Mouse (Mus musculus): Measurements from ENCODE around the gene Zfp770. TPM values are rescaled to one million over a fixed set of nuclear protein-coding genes. Genes with fewer than 3 reads are reported as not detected.
A peak's percentile ranks its signal among the peaks of the same experiment; 100 is the strongest.
"Not testable (repeated sequence)": the region's sequence is repeated elsewhere in the genome, so short reads cannot be mapped to it uniquely, and the experiment has no call there.

The Zfp770 gene
- 4.5 and 9.3 TPM in 2 replicates for total RNA-seq (2017)

DNA sequence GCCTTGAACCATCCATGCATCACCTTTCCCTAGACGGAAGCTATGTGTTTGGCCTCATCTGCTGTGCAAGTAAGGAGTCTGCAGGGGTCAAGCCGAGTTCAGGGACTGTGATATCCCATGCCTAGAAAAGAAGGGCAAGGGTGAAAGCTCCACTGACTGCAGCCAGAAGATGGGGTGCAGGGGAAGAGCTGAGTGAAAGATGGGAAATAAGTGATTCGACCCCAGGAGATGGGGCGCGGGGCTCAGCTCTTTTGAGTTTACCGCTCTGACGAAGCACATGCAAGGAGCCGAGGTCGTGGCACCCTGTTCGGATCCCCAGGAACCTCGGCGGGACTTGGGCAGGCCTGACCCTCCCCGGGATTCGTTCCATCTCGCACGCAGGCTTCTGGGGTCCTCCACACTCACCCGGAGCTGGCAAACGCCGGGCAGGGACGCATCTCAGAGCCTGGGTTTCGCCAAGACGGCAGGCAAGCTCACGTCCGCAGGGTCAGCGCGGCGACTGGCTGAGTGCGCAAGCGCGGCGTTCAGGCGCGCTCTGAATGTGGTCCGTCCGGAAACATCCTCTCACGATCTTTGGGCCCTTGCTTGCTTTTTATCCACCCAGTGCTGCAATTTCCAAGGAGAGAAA lies at the start of gene Zfp770:
TSS of gene Zfp770 (minus strand) at position 538 of the 628 bp plus-strand sequence.
- peak; percentile 87 to 94 for ATAC-seq (replicated peaks in 1 of 2; ENCODE audit: insufficient read depth in 1 of 2, low FRiP score in 2 of 2, low TSS enrichment in 1 of 2, low read depth in 1 of 2, poor library complexity in 2 of 2, severe bottlenecking in 2 of 2)

GRCm38 (mm10) chr2:114249440-114249839 lies 48.2 kb upstream of the Zfp770 start:
- ATAC-seq (replicated peaks in 1 of 2; ENCODE audit: insufficient read depth in 1 of 2, low FRiP score in 2 of 2, low TSS enrichment in 1 of 2, low read depth in 1 of 2, poor library complexity in 2 of 2, severe bottlenecking in 2 of 2), result no peak

GRCm38 (mm10) chr2:114237639-114238038 lies 36.4 kb upstream of the Zfp770 start:
- ATAC-seq (replicated peaks in 1 of 2; ENCODE audit: insufficient read depth in 1 of 2, low FRiP score in 2 of 2, low TSS enrichment in 1 of 2, low read depth in 1 of 2, poor library complexity in 2 of 2, severe bottlenecking in 2 of 2), result no peak

GRCm38 (mm10) chr2:114236566-114236965 lies 35.3 kb upstream of the Zfp770 start:
- no peak for ATAC-seq (replicated peaks in 1 of 2; ENCODE audit: insufficient read depth in 1 of 2, low FRiP score in 2 of 2, low TSS enrichment in 1 of 2, low read depth in 1 of 2, poor library complexity in 2 of 2, severe bottlenecking in 2 of 2)

- ATAC-seq (replicated peaks in 1 of 2; ENCODE audit: insufficient read depth in 1 of 2, low FRiP score in 2 of 2, low TSS enrichment in 1 of 2, low read depth in 1 of 2, poor library complexity in 2 of 2, severe bottlenecking in 2 of 2), result no peak
Measured at GRCm38 (mm10) chr2:114235584-114235983, 34.3 kb upstream of the Zfp770 start.

DNA sequence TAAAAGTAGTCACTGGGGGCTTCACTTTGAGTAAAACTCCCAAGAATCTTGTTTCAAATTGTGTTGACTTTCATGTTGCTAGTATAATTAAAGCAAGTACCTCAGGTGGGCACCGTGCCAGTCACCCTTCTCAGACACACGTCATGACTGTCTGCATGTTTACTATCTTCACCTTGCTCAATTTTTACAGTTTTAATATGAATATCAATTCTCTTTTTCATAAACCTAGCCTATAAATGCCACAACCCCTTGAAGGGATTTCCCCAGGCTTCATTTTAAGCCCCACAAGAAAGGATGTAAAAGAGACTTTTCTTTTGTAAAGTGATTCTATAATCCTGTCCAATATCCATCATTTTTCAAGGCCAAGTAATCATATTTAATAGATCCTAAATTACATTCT lies 30.0 kb upstream of the Zfp770 start:
- no peak for ATAC-seq (replicated peaks in 1 of 2; ENCODE audit: insufficient read depth in 1 of 2, low FRiP score in 2 of 2, low TSS enrichment in 1 of 2, low read depth in 1 of 2, poor library complexity in 2 of 2, severe bottlenecking in 2 of 2)

- ATAC-seq (replicated peaks in 1 of 2; ENCODE audit: insufficient read depth in 1 of 2, low FRiP score in 2 of 2, low TSS enrichment in 1 of 2, low read depth in 1 of 2, poor library complexity in 2 of 2, severe bottlenecking in 2 of 2), result no peak
Measured at GRCm38 (mm10) chr2:114228672-114229071, 27.4 kb upstream of the Zfp770 start.

GRCm38 (mm10) chr2:114205036-114205435 lies 3.8 kb upstream of the Zfp770 start:
- ATAC-seq (replicated peaks in 1 of 2; ENCODE audit: insufficient read depth in 1 of 2, low FRiP score in 2 of 2, low TSS enrichment in 1 of 2, low read depth in 1 of 2, poor library complexity in 2 of 2, severe bottlenecking in 2 of 2), result no peak

GRCm38 (mm10) chr2:114201574-114201973 lies 305 bp upstream of the Zfp770 start:
- no peak for ATAC-seq (replicated peaks in 1 of 2; ENCODE audit: insufficient read depth in 1 of 2, low FRiP score in 2 of 2, low TSS enrichment in 1 of 2, low read depth in 1 of 2, poor library complexity in 2 of 2, severe bottlenecking in 2 of 2)

GRCm38 (mm10) chr2:114196421-114196820 lies 4.8 kb downstream of the Zfp770 start:
- ATAC-seq (replicated peaks in 1 of 2; ENCODE audit: insufficient read depth in 1 of 2, low FRiP score in 2 of 2, low TSS enrichment in 1 of 2, low read depth in 1 of 2, poor library complexity in 2 of 2, severe bottlenecking in 2 of 2), result no peak

DNA sequence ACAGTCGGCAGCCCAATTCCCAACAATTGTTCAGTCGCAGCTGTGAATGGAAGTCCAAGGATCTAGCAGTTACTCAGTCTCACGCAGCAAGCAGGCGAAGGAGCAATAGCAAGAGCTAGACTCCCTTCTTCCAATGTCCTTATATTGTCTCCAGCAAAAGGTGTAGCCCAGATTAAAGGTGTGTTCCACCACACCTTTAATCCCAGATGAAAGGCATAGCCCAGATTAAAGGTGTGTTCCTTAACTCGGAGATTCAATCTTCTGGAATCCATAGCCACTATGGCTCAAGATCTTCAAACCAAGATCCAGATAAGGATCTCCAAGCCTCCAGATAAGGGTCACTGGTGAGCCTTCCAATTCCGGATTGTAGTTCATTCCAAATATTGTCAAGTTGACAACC lies 14.3 kb downstream of the Zfp770 start, which contains the start of gene Aqr:
TSS of gene Aqr (minus strand) at position 101 of the 400 bp plus-strand sequence.
- ATAC-seq (replicated peaks in 1 of 2; ENCODE audit: insufficient read depth in 1 of 2, low FRiP score in 2 of 2, low TSS enrichment in 1 of 2, low read depth in 1 of 2, poor library complexity in 2 of 2, severe bottlenecking in 2 of 2), result not testable (repeated sequence)

GRCm38 (mm10) chr2:114177802-114178733 lies 23.2 kb downstream of the Zfp770 start:
- no peak for ATAC-seq (replicated peaks in 1 of 2; ENCODE audit: insufficient read depth in 1 of 2, low FRiP score in 2 of 2, low TSS enrichment in 1 of 2, low read depth in 1 of 2, poor library complexity in 2 of 2, severe bottlenecking in 2 of 2)

- peak; percentile 99 to 100 for ATAC-seq (replicated peaks in 1 of 2; ENCODE audit: insufficient read depth in 1 of 2, low FRiP score in 2 of 2, low TSS enrichment in 1 of 2, low read depth in 1 of 2, poor library complexity in 2 of 2, severe bottlenecking in 2 of 2)
Measured at GRCm38 (mm10) chr2:114174651-114175484, 26.4 kb downstream of the Zfp770 start.

DNA sequence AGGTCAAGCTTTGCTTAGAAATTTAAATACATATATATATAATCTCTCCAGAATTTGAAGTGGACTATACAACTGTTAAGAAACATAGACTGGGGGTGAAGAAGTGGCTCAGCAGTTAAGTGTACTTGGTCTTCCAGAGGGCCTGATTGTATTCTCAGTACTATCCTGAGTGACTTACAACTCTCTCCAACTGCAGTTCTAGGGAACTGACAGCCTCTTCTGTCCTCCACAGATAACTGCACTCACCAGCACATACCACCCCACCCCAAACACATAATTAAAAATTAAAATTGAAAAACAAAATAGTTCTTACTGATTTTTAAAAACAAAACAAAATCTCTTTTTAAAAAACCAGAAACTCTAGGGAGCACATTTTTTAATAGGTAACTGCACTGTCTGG lies 28.0 kb downstream of the Zfp770 start:
- no peak for ATAC-seq (replicated peaks in 1 of 2; ENCODE audit: insufficient read depth in 1 of 2, low FRiP score in 2 of 2, low TSS enrichment in 1 of 2, low read depth in 1 of 2, poor library complexity in 2 of 2, severe bottlenecking in 2 of 2)

DNA sequence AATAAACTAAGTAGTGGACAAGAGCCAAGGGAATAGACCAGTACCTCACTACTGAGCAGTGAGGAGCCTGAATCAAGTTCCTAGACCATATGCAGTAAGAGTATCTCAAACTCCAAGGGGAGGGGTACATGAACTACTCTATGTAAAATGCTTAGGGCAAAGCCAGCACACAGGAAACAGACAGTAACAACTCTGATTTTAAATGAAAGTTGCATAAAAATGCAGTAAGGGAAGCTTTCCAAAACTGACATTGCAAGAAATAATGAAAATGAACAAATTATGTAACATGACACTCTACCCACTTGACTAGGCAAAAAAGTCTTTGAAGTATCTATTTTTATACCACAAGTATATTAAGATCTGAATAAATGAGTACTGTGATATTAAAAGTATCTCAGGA lies 33.4 kb downstream of the Zfp770 start:
- no peak for ATAC-seq (replicated peaks in 1 of 2; ENCODE audit: insufficient read depth in 1 of 2, low FRiP score in 2 of 2, low TSS enrichment in 1 of 2, low read depth in 1 of 2, poor library complexity in 2 of 2, severe bottlenecking in 2 of 2)

- no peak for ATAC-seq (replicated peaks in 1 of 2; ENCODE audit: insufficient read depth in 1 of 2, low FRiP score in 2 of 2, low TSS enrichment in 1 of 2, low read depth in 1 of 2, poor library complexity in 2 of 2, severe bottlenecking in 2 of 2)
Measured at GRCm38 (mm10) chr2:114161978-114162377, 39.3 kb downstream of the Zfp770 start.

DNA sequence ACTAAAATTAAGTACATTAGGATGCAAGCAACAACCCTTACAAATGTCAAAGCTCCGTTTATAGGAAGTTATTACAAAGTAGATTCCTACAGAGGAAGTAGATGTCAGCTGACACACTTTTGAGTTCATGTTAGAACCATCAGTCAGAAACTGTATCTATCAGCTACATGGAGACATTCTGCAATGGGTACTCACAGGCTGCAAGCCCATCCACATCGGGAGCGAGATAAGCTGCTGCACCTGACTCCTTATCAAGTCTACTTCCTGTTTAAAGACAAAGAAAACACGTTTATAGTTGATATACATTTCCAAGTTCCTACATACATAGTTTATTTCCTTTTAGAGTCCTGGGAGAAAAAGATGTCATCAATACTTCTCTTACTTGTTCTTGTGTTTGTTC lies 43.9 kb downstream of the Zfp770 start:
- ATAC-seq (replicated peaks in 1 of 2; ENCODE audit: insufficient read depth in 1 of 2, low FRiP score in 2 of 2, low TSS enrichment in 1 of 2, low read depth in 1 of 2, poor library complexity in 2 of 2, severe bottlenecking in 2 of 2), result no peak

DNA sequence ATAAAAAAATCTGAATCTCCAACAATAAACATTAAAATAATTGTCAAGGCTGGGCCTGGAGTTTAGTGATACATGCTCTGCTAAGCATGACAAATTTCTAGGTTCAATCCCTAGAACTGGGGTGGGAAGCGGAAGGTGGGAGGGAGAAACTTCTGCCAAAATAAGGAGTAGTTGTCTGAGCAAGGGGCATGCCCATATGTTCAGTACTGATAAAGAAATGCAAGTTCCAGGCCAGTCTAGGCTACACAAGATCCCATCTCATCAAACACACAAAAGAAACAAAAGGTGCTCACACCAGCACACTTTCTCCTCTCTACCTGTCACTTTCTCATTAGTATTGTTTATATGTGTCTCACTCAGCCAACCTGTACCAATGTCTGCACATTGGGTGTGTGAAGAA lies 44.6 kb downstream of the Zfp770 start:
- ATAC-seq (replicated peaks in 1 of 2; ENCODE audit: insufficient read depth in 1 of 2, low FRiP score in 2 of 2, low TSS enrichment in 1 of 2, low read depth in 1 of 2, poor library complexity in 2 of 2, severe bottlenecking in 2 of 2), result no peak
